Mouse (Mus musculus): ENCODE results near the gene Eif3c.

The Eif3c gene

GRCm38 (mm10) chr7:126566094-126566765 is at the start of gene Eif3c:
Gene Eif3c, minus strand, starts transcription at chr7:126566411.
- DNase-seq (ENCODE audit: low read depth, low spot score) = peak; percentile 92

GRCm38 (mm10) chr7:126612736-126613135 is 46.5 kb upstream of the Eif3c start:
- DNase-seq (ENCODE audit: low read depth, low spot score) = no peak

GRCm38 (mm10) chr7:126607796-126608195 is 41.6 kb upstream of the Eif3c start:
- DNase-seq (ENCODE audit: low read depth, low spot score) = no peak

GRCm38 (mm10) chr7:126607064-126607463 is 40.9 kb upstream of the Eif3c start:
- DNase-seq (ENCODE audit: low read depth, low spot score) = no peak

- DNase-seq (ENCODE audit: low read depth, low spot score) = no peak
Observed at GRCm38 (mm10) chr7:126606611-126607010, 40.4 kb upstream of the Eif3c start.

- no peak for DNase-seq (ENCODE audit: low read depth, low spot score)
Observed at GRCm38 (mm10) chr7:126602650-126603049, 36.4 kb upstream of the Eif3c start.

DNA sequence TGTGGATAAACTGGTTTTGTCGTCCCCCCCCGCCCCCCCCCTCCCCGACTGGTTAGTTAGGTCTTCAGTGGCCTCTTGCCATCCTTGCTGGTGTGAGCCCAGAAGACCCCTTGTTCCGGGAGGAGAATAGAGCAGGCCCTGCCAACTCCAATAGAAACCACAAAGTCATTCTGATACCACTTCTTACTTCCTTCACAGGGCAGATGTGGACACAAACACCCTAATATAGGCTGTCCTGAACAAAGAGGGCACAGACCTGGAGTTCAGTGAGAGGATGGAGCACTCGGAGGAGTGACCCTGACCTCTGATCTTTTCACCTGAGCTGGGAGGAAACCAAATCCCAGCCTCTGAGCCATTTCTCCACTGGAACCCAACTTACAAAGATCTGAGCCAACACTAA is 35.7 kb upstream of the Eif3c start:
- no peak for DNase-seq (ENCODE audit: low read depth, low spot score)

GRCm38 (mm10) chr7:126598919-126599318 is 32.7 kb upstream of the Eif3c start:
- DNase-seq (ENCODE audit: low read depth, low spot score) = no peak

DNA sequence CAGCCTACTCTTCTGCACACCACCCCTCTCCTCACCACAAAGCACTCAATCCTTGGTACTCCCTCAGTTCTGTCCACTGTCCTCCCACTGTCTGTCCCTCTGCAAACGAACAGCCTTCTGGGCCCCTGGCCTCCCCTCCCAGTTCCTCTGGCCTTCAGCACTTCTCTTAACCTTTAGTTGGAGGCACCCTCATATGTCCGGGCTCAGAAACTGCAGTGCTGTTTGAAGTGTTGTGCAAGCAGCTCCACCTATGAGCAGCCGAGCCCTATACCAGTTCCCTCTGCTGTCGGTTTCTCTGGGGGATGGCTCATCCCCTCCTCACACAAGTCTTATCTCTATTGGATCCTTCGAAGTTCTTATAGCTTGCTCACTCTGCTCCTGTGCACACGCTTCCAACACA is 30.2 kb upstream of the Eif3c start:
- no peak for DNase-seq (ENCODE audit: low read depth, low spot score)

DNA sequence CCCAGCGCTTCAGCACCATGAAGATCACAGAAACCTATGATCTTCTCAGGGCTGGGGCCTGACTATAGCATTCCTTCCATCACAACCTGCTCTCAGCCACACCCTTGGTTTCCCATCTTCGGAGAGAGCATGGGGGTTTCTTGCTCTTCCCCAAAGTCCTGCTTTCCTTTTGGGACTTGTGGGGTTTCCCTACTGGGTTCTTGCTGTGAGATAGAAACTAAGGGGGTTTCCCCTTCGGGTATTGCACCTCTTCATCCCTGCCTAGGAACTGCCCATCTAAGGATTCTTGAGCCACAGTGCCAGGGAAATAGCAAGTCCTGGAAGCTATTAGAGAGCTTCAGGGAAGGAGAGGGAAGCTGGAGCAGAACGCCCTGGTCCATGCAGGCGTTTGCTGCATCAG is 29.7 kb upstream of the Eif3c start:
- DNase-seq (ENCODE audit: low read depth, low spot score) = no peak

DNA sequence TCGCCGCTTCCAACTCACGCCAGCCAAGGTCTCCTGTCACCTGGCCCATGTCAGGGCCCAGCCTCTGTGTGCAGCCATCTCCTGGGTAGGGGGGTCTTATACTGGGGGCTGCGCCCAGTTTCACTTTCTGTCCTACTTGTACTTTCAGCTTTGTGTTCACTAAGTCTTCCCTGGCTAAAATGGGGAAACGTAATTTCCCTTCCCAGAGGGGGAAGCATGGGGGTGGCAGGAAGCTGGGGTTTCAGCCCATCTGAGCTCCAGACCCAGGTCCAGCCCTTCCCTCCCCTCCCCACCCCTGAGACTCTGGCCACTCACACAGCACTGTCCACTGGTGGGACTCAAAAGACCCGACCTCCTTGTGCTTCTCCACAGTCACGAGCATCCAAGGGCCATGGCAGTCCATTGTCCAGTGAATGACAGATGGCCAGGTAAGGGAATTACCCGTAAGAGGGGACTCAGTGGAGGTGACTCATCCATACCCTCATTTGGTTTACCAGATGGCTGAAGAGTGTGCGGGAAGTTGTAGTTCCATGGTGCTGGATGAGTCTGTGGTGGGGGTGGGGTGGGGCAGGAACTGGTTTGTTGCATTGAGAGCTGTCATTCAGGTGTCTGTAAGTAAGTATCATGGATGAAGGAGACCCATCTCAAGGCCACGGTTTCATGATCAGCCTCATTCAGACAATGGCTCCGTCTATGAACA is 28.8 kb upstream of the Eif3c start, which contains the start of gene Il27:
TSS of gene Il27 (minus strand) at position 80 of the 700 bp plus-strand sequence.
- no peak for DNase-seq (ENCODE audit: low read depth, low spot score)

GRCm38 (mm10) chr7:126587779-126588178 is 21.6 kb upstream of the Eif3c start:
- peak; percentile 75 for DNase-seq (ENCODE audit: low read depth, low spot score)

- no peak for DNase-seq (ENCODE audit: low read depth, low spot score)
Observed at GRCm38 (mm10) chr7:126586839-126587238, 20.6 kb upstream of the Eif3c start.

GRCm38 (mm10) chr7:126585717-126586116 is 19.5 kb upstream of the Eif3c start, which contains the start of gene Cln3:
Gene Cln3, minus strand, starts transcription at chr7:126585817.
- DNase-seq (ENCODE audit: low read depth, low spot score) = no peak

DNA sequence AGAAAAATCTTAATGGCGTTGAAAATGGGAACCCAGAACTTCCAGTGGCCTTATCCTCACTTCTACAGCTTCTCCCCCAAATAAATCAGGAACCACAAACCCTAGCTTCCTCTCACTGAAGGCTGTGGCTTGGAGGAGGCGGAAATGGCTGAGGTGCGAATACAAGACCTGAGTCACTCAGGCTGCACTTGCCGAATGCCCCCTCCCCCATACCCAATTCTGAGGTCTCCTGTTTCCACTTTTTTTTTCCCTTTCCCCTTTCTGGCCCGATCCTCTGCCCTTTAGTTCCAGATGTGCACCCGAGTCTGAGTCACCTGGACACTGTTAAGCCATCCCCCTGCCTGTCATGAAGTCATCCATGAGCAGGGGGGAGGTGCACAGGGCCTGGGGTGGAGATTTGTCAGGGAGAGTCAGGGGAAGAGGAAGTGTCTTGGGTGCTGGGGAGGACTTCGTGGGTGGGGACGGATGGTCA is 18.3 kb upstream of the Eif3c start, which contains the start of gene Apobr:
TSS of gene Apobr (plus strand) at position 437 of the 472 bp plus-strand sequence.
- no peak for DNase-seq (ENCODE audit: low read depth, low spot score)

- no peak for DNase-seq (ENCODE audit: low read depth, low spot score)
Observed at GRCm38 (mm10) chr7:126583761-126584160, 17.6 kb upstream of the Eif3c start.

- peak; percentile 91 for DNase-seq (ENCODE audit: low read depth, low spot score)
Observed at GRCm38 (mm10) chr7:126583251-126583709, 17.1 kb upstream of the Eif3c start.

DNA sequence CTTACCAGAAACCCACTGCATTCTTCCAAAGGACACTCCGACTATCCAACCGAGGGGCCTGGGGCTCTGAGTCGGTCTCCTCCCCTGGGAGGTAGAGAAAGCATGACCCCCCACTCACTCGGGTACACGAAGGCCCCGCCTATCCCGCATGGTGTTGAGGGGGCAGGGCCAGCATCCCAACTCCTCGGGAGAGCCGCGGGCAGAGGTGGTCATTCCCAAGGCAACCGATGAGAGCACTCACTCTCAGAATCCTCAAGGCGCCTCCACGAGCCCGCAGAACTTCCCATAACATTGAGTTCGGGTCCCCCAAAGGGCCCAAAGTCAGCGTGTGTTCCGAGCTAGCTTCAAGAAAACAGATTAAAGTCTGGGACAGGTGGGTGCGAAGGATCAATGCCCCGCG is 16.5 kb upstream of the Eif3c start:
- peak; percentile 47 for DNase-seq (ENCODE audit: low read depth, low spot score)

- no peak for DNase-seq (ENCODE audit: low read depth, low spot score)
Observed at GRCm38 (mm10) chr7:126581661-126582060, 15.4 kb upstream of the Eif3c start.

DNA sequence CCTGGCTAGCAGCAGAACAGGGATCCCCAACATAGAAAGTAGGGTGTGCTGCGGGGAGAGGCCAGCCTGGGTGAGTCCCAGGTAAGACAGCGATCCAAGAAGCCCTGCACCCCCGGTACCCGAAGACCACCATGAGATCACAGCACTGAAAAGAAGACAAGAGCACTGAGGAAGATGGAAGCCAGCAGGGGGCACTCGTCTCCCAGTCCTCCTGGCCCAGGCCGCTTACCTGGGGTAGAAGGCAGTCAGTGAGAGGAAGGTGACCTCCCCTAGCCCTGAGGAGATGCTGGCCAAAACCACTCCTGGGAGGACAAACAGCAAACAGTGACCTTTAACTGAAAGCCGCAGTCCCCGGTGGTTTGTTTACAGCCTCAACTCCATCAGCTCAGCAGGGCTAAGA is 13.0 kb upstream of the Eif3c start:
- DNase-seq (ENCODE audit: low read depth, low spot score) = no peak

DNA sequence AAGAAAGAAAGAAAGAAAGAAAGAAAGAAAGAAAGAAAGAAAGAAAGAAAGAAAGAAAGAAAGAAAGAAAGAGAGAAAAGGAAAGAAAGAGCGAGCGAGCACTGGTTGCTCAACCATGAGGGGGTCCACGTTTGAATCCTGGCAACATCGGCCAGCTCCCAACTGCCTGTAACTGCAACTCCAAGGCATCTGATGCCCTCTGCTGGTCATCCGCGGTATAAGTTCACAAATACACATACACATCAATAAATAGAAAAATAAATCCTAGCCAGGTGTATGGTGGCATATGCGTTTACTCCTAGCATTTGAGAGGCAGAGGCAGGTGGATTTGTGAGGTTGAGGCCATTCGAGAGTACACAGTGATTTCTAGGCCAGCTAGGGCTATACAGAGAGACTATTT is 10.7 kb upstream of the Eif3c start:
- DNase-seq (ENCODE audit: low read depth, low spot score) = peak; percentile 75

DNA sequence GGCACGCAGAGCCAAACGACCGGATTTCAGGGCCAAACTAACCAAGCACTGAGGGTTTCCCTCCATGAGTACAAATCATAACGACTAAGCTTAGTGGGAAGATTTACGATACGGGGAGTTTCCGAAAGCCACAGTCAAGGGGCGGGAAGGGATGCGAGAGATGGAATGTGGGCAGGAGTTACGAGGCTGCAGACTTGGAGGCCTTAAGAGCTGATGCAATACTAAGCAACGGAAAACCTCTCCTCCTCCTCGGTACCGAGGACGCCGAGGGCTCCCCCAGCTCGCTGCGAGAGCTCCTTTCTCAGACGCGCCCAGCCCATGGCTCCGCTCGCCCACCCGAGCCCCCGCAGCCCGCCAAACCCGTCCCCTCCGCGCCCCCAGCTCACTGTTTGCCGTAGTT is 518 bp downstream of the Eif3c start:
- DNase-seq (ENCODE audit: low read depth, low spot score) = peak; percentile 66

DNA sequence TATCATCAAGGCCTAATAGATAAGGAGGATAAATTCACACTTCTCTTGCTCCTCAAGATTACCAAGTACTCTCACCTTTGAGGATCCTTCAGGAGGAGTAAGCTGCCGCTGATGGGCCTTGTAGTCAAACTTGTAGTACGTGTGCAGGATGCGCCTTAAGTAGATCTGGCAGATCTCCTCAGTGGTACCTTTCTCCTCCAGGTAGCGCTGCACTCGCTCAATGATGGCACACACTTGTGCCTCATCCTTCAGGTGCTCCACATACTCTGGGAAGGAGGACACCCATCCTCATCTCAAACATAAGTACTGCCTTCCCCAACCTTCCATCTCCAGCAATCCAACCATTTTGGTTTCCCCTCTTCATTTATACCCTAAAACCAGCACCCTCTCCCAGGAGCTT is 9.6 kb downstream of the Eif3c start:
- DNase-seq (ENCODE audit: low read depth, low spot score) = no peak
